Mouse (Mus musculus) adrenal gland, postnatal 4 days (tissue): ENCODE measurements around the gene Btbd35f12. TPM values are rescaled to one million over a fixed set of nuclear protein-coding genes. Genes with fewer than 3 reads are reported as not detected.
"Not testable (repeated sequence)": the region's sequence is repeated elsewhere in the genome, so short reads cannot be mapped to it uniquely, and the experiment has no call there.

Experiments used
- DNase-seq, 2 experiments: peaks; one replicate each; pipeline ENCODE4 v3.0.0; 2021 to 2022; ENCODE audit warnings: low spot score in 2 of 2, mixed read lengths in 2 of 2
- long read RNA-seq, 2 experiments: library from polyadenylated mRNA; stranded (forward); transcript quantifications; one replicate each; pipeline ENCODE4 v2.0.0; 2021
- total RNA-seq, 2 experiments: library from RNA; stranded (reverse); gene quantifications; 2 replicates each; pipeline ENCODE4 v1.2.3; 2021

Gene Btbd35f12
- total RNA-seq = not detected
- long read RNA-seq, experiment 1 = 0 reads
- long read RNA-seq, experiment 2 = 0 reads

DNA sequence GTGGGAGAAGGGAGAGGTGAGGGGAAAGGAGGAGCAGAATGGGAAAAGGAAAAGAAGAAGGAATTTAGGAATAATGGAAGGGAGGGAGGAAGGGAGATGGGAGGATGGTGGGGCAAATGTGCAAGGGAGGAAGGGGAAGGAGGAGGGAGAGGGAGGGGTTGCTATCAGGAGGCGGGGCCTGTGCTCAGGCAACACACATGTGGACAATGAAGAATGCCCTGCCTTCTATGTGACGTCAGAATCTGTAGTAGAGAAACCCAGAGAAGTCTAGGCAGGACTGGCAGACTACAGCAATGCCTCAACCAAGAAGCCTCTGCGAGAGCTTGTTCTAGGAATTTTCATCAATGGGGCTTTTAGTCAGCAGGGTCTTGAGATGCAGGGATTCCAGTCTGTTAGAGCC, at the start of gene Btbd35f12:
Gene Btbd35f12, plus strand, starts transcription at position 301 of the 400 bp plus-strand sequence.
- DNase-seq = not testable (repeated sequence)

DNA sequence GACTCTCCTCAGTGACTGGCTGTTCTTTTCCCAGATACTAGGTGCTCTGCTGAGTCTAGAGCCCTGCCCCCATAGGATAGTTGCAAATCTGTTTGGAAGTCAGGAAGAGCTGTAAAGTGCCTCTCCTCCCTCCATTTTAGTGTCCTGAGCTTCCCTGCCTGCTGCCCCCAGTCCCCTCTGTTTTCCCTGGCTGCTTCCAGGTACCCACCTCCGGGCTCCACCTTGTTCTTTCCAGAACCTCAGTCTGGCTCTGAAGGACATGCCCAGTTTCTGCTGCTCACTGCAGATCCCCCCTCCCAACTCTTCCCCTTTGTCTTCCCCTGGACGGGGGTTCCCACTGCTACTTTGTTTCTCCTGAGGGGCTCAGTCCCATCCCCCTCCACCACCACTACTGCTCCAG, 40.1 kb downstream of the Btbd35f12 start:
- DNase-seq = peak in 1 of 2 experiments; percentile 2

Other genes starting within 250 kb of the Btbd35f12 start
- not detected for gene Spin2-ps6, start 78.5 kb upstream of the Btbd35f12 start, total RNA-seq